In the genomic region with DNA sequence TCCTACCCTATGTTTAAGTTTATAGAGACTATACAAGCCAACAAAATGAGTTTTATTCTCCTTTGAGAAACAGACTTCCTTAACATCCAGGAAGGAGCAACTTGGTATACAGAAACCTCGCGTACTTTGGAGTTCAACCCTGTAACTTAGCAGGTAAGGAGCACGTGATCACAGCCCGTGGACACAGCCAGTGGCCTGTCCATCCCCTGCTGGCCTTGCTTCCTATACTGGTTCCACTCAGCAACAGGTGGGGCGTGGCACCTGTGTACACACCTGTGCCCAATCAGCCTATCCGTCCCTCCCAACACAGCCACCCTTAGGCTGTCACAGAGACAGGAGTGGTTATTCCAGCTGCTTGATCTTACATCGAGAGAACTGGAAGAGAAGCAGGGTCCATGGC, we compare ENCODE assay signal across 8 mouse cellular contexts. TPM values are rescaled to one million over a fixed set of nuclear protein-coding genes. Genes with fewer than 3 reads are reported as not detected.
A peak's percentile ranks its signal among the peaks of the same experiment; 100 is the strongest.
DNase-seq lines count a peak whose midpoint lies in the region; ATAC-seq and TF ChIP-seq lines count a peak whose summit lies in the region.

No protein-coding gene starts in this region.

- WGBS in heart, embryonic 12.5 days = 89% methylated on average over 7 of the region's 7 CpGs
- WGBS in hindbrain, embryonic 16.5 days = 89% methylated on average over 7 of the region's 7 CpGs
- WGBS in limb, embryonic 15.5 days = 59% methylated on average over 7 of the region's 7 CpGs

- H3K79me2 ChIP-seq in myocyte (ENCODE audit: control insufficient read depth, insufficient read depth) = peaks cover 36% of the 10 kb centered on the region

- H3K4me2 ChIP-seq in heart, embryonic 12.5 days = peak overlapping the region; percentile 86
- H3K4me2 ChIP-seq in hindbrain, embryonic 16.5 days (ENCODE audit: low read length) = peak overlapping the region; percentile 84
- H3K4me2 ChIP-seq in limb, embryonic 15.5 days = peak overlapping the region; percentile 54
- peak overlapping the region; percentile 75 for H3K4me2 ChIP-seq in myocyte (ENCODE audit: low read depth)

- H3ac ChIP-seq in myocyte (ENCODE audit: control insufficient read depth, insufficient read length) = no peak overlapping the region

- no peak for DNase-seq in heart, postnatal 10 days
- DNase-seq in embryo, embryonic 10.5 days (ENCODE audit: low spot score) = no peak
- no peak for DNase-seq in urinary bladder, adult 2 months (ENCODE audit: low spot score)
- DNase-seq in embryo, embryonic 11 days = no peak

- no peaks in the 10 kb centered on the region for H3K9me3 ChIP-seq in heart, embryonic 12.5 days (replicated peaks)
- no peaks in the 10 kb centered on the region for H3K9me3 ChIP-seq in hindbrain, embryonic 16.5 days (ENCODE audit: control insufficient read depth, low read length)
- H3K9me3 ChIP-seq in limb, embryonic 15.5 days = no peaks in the 10 kb centered on the region

- no peaks in the 10 kb centered on the region for H3K27me3 ChIP-seq in heart, embryonic 12.5 days (replicated peaks)
- H3K27me3 ChIP-seq in hindbrain, embryonic 16.5 days (replicated peaks; ENCODE audit: control insufficient read depth, insufficient read depth, low read length) = no peaks in the 10 kb centered on the region
- H3K27me3 ChIP-seq in limb, embryonic 15.5 days = no peaks in the 10 kb centered on the region
- H3K27me3 ChIP-seq in myocyte (ENCODE audit: control insufficient read depth, insufficient read depth, insufficient read length) = no peaks in the 10 kb centered on the region

- H3K4me1 ChIP-seq in heart, embryonic 12.5 days (replicated peaks) = peaks cover 19% of the 10 kb centered on the region
- H3K4me1 ChIP-seq in hindbrain, embryonic 16.5 days (ENCODE audit: control insufficient read depth, insufficient read depth, low read depth, low read length) = peaks cover 19% of the 10 kb centered on the region
- H3K4me1 ChIP-seq in limb, embryonic 15.5 days = peaks cover 29% of the 10 kb centered on the region

- no peaks in the 10 kb centered on the region for H3K36me3 ChIP-seq in heart, embryonic 12.5 days
- no peaks in the 10 kb centered on the region for H3K36me3 ChIP-seq in hindbrain, embryonic 16.5 days (ENCODE audit: control insufficient read depth, insufficient read depth, low read length)
- H3K36me3 ChIP-seq in limb, embryonic 15.5 days = no peaks in the 10 kb centered on the region
- no peaks in the 10 kb centered on the region for H3K36me3 ChIP-seq in myocyte (ENCODE audit: control insufficient read depth, insufficient read depth)

- H3K9ac ChIP-seq in heart, embryonic 12.5 days = no peak overlapping the region
- H3K9ac ChIP-seq in hindbrain, embryonic 16.5 days (ENCODE audit: low read depth, low read length) = no peak overlapping the region
- no peak overlapping the region for H3K9ac ChIP-seq in limb, embryonic 15.5 days

- ATAC-seq in heart, embryonic 12.5 days (ENCODE audit: insufficient number of reproducible peaks, low FRiP score) = no peak
- no peak for ATAC-seq in hindbrain, embryonic 16.5 days
- ATAC-seq in limb, embryonic 15.5 days (ENCODE audit: insufficient number of reproducible peaks, low FRiP score, low TSS enrichment, low read depth) = no peak

- no peak for TF ChIP-seq POLR2A in myocyte (IDR thresholded peaks at IDR 0.05; ENCODE audit: insufficient read length, low read depth)

- H3K4me3 ChIP-seq in heart, embryonic 12.5 days = no peak overlapping the region
- no peak overlapping the region; the same call in 1 of the 2 replicates for H3K4me3 ChIP-seq in hindbrain, embryonic 16.5 days (ENCODE audit: low read length)
- peak overlapping the region; percentile 98 for H3K4me3 ChIP-seq in limb, embryonic 15.5 days
- peak overlapping the region; percentile 71 for H3K4me3 ChIP-seq in myocyte

- no peak overlapping the region for H3K27ac ChIP-seq in heart, embryonic 12.5 days (ENCODE audit: poor library complexity, severe bottlenecking)
- no peak overlapping the region for H3K27ac ChIP-seq in hindbrain, embryonic 16.5 days (ENCODE audit: low read depth, low read length)
- peak overlapping the region; percentile 96; the same call in 1 of the 2 replicates for H3K27ac ChIP-seq in limb, embryonic 15.5 days

- intact Hi-C loops in heart, postnatal 10 days (cut with DNase I) = loop anchor here (5.0 to 10.0 kb wide), 2 partner anchors 77 to 155 kb away; no protein-coding TSS in a partner anchor

TF ChIP-seq in myocyte, 11 proteins besides CTCF, POLR2A, EP300 and RAD21:
- TF ChIP-seq REST (IDR thresholded peaks at IDR 0.05; ENCODE audit: insufficient read depth, insufficient read length) (no peak), SRF (IDR thresholded peaks at IDR 0.05; ENCODE audit: control insufficient read depth, insufficient read length, low read depth) (no peak), MAX (IDR thresholded peaks at IDR 0.05; ENCODE audit: low read depth) (no peak), TCF3 (IDR thresholded peaks at IDR 0.05; ENCODE audit: insufficient read length, low read depth) (no peak), POLR2AphosphoS2 (IDR thresholded peaks at IDR 0.05; ENCODE audit: insufficient read length, low read depth) (no peak), TCF12 (IDR thresholded peaks at IDR 0.05; ENCODE audit: insufficient read depth, poor library complexity, severe bottlenecking) (no peak), MYOD1 (IDR thresholded peaks at IDR 0.05; ENCODE audit: control insufficient read depth in 1 of 3, insufficient read length in 2 of 3, low read depth in 2 of 3) (no peak), CEBPB (IDR thresholded peaks at IDR 0.05; ENCODE audit: insufficient read depth, poor library complexity, severe bottlenecking) (no peak)

RNA-seq across cellular contexts. Expression of a gene that starts 0.8 kb away (rescaled TPM):
- polyA plus RNA-seq in heart, embryonic 12.5 days (2016; fragmentation: Nextera tagmentation; extraction: Ambion mirVana) = 25.1 and 28.1 TPM in 2 replicates
- 10 to 100 TPM; 29.4 to 39.1 TPM for total RNA-seq in heart, postnatal 10 days (2021)
- polyA plus RNA-seq in hindbrain, embryonic 16.5 days (2015; fragmentation: Nextera tagmentation; extraction: Ambion mirVana) = 6.1 and 13.5 TPM in 2 replicates
- 21.5 and 34.5 TPM in 2 replicates for polyA plus RNA-seq in limb, embryonic 15.5 days (2015; fragmentation: Nextera tagmentation; extraction: Ambion mirVana)
- polyA plus RNA-seq in myocyte (2012; fragmentation: generic; extraction: Trizol) = 27.7 TPM
- polyA plus RNA-seq in urinary bladder, adult 2 months (2012; rRNA removed) = 13.0 and 14.8 TPM in 2 replicates

Comparison
In these comparisons a context has a peak if more than half of its experiments do, and no peak if none do; other contexts are left out.
1. H3K4me3 ChIP-seq: peak in limb, embryonic 15.5 days (single experiment) and myocyte (single experiment); none in heart, embryonic 12.5 days (single experiment) and hindbrain, embryonic 16.5 days (single experiment).
2. Peak in every context shown above with its lines, with median percentiles within 50 percentile points of each other: H3K4me2 ChIP-seq.